Mouse (Mus musculus): ENCODE data around the gene Kctd7.

Kctd7 gene

DNA sequence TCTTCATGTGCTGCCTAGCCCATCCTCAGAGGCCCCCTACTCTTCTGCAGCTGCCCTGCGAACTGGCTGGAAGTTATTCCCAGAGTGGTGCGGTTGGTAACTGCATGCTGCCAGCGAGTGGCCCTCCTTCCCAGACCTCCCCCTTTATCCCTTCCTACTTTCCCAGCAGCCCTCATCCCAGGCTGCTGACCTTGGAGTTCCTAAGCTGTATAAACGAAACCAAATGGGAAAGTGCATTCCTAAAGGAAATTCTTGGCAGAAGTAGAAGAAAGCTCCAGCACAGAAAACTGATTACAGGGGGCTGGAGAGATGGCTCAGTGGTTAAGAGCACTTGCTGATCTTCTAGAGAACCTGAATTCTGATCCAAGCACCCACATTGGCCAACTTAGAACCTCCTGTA, 2.6 kb upstream of the Kctd7 start:
- no peak for ATAC-seq (ENCODE audit: insufficient number of reproducible peaks, low FRiP score, low TSS enrichment)

- no peak for ATAC-seq (ENCODE audit: insufficient number of reproducible peaks, low FRiP score, low TSS enrichment)
These were observed 1.6 kb upstream of the Kctd7 start for GRCm38 (mm10) chr5:130143101-130143500.

GRCm38 (mm10) chr5:130143977-130144333, 706 bp upstream of the Kctd7 start:
- peak; percentile 1; the same call in 1 of the 2 replicates for ATAC-seq (ENCODE audit: insufficient number of reproducible peaks, low FRiP score, low TSS enrichment)

- ATAC-seq (ENCODE audit: insufficient number of reproducible peaks, low FRiP score, low TSS enrichment), result no peak
These were observed 1.3 kb downstream of the Kctd7 start for GRCm38 (mm10) chr5:130145961-130146360.

GRCm38 (mm10) chr5:130149726-130150310, 5.2 kb downstream of the Kctd7 start:
- no peak for ATAC-seq (ENCODE audit: insufficient number of reproducible peaks, low FRiP score, low TSS enrichment)

DNA sequence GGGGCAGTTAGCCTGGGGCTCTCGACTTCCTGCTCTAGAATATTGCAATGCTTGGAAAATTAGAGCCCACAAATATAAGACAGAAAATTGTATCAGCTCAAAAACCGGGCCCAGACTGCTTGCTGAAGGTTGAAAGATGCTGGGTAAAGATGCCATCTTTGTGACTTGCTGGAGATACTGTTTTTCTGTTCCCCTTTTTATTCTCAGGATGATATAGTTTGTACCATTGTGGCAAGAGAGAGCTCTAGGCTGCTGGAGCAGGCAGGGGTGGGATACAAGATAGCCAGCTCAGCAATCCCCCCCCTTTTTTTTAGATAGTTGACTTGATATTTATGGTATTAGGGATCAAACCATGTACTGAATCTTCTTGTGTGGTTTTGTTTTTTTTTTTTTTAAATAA, 9.6 kb downstream of the Kctd7 start:
- no peak for ATAC-seq (ENCODE audit: insufficient number of reproducible peaks, low FRiP score, low TSS enrichment)

DNA sequence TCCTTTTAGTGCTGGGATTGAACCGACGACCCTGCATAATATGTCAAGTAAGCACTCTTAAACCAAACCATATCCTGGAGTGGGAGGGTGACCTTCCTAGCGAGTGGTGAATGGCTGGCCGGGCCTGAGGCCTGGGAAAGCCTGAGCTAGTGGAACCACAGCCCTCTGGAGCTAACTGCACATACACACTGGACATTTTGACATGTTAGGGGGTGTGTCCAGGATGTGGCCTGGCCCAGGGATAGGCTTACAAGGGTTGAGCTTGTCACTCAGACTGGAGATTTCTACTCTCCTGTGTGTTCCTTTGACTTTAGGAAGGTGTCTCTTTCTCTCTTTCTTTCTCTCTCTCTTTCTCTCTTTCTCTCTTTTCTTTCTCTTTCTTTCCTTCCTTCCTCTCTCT, 13.9 kb downstream of the Kctd7 start:
- no peak for ATAC-seq (ENCODE audit: insufficient number of reproducible peaks, low FRiP score, low TSS enrichment)

DNA sequence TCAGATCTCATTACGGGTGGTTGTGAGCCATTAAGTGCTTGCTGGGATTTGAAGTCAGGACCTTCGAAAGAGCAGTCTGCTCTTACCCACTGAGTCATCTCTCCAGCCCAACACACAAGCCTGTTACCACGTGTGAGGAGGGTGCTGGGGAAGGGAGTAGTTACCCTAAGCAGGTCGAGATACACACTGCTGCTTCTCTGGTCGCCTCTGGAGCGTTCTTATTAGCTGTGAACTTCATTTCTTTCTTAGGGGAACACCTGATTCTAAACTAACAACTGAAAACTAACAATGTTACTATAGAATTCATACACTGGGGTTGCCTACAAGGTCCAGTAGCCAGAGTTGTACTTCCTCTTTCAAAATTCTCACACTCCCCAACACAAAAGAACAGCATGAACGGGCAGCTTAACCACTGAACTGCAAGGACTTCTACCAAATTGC, 15.1 kb downstream of the Kctd7 start:
- ATAC-seq (ENCODE audit: insufficient number of reproducible peaks, low FRiP score, low TSS enrichment), result no peak

GRCm38 (mm10) chr5:130163670-130164069, 19.0 kb downstream of the Kctd7 start:
- no peak for ATAC-seq (ENCODE audit: insufficient number of reproducible peaks, low FRiP score, low TSS enrichment)

- no peak for ATAC-seq (ENCODE audit: insufficient number of reproducible peaks, low FRiP score, low TSS enrichment)
These were observed 20.6 kb downstream of the Kctd7 start for GRCm38 (mm10) chr5:130165213-130165612.

GRCm38 (mm10) chr5:130169109-130169508, 24.4 kb downstream of the Kctd7 start:
- ATAC-seq (ENCODE audit: insufficient number of reproducible peaks, low FRiP score, low TSS enrichment), result no peak

- 0 out of 2 replicates have a peak, but pooled peaks have one; percentile 9 for ATAC-seq (ENCODE audit: insufficient number of reproducible peaks, low FRiP score, low TSS enrichment)
These were observed 26.2 kb downstream of the Kctd7 start for GRCm38 (mm10) chr5:130170666-130171422.

- ATAC-seq (ENCODE audit: insufficient number of reproducible peaks, low FRiP score, low TSS enrichment), result peak; percentile 90
These were observed 26.8 kb downstream of the Kctd7 start, which contains the start of gene Rabgef1 for GRCm38 (mm10) chr5:130171423-130171954. Gene Rabgef1, plus strand, starts transcription at chr5:130171798.

GRCm38 (mm10) chr5:130171956-130172601, 27.4 kb downstream of the Kctd7 start:
- peak; percentile 58; the same call in 1 of the 2 replicates for ATAC-seq (ENCODE audit: insufficient number of reproducible peaks, low FRiP score, low TSS enrichment)

- no peak for ATAC-seq (ENCODE audit: insufficient number of reproducible peaks, low FRiP score, low TSS enrichment)
These were observed 28.4 kb downstream of the Kctd7 start for GRCm38 (mm10) chr5:130173012-130173411.

- ATAC-seq (ENCODE audit: insufficient number of reproducible peaks, low FRiP score, low TSS enrichment), result no peak
These were observed 33.2 kb downstream of the Kctd7 start for GRCm38 (mm10) chr5:130177871-130178270.

DNA sequence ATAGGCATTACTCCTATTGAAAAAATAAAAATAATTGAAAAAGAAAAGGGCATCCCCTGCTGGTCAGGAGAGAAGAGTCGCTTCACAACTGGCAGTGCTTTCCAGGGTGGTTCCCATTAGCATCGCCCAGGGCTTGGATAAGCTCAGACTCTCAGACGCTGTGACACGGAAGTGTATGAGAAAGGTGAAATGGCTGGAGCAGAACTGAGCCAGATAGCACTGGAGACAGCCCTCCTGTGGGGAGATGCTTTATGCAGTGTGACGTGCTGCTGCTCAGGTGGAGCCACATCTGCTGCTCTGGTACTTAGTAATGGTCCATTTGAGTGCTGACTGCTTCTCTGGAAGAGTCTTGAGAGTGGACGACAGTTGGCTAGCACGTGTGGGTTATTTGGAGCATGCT, 35.7 kb downstream of the Kctd7 start:
- no peak for ATAC-seq (ENCODE audit: insufficient number of reproducible peaks, low FRiP score, low TSS enrichment)

DNA sequence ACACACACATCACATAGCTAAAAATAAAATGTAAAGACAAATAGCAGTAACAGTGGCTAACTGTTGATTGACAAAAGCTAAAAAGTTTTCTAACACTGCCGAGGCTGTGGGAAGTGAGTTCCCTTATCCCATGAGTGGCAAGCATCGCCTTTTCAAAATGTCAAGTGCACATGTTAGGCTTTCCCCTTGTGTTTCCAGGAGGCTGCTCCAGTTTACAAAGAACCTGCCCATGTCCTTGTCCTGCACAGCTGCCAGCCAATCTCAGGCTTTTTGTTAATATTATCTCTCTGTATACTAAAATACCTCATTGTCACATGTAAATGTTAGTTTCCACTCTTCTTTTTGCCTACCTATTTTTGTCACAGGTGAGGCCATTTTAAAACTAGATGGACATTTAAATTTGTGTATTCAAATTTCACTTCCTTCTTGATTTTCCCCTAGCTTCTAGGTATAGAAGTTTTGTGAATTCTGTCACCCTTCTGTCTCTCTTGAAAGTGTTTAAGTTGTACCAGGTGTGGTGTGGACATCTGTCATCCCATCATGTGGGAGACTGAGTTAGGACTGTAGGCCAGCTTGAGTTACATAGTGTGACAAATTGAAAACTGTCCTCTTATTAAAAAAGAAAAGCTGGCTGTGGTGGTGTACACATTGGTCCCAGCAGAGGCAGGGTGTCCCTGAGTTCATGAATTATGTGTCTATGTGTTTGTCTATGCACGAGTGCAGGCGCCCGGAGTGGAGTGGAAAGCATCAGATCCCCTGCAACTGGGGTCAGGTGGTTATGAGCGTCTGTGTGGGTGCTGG, 37.3 kb downstream of the Kctd7 start:
- ATAC-seq (ENCODE audit: insufficient number of reproducible peaks, low FRiP score, low TSS enrichment), result no peak

DNA sequence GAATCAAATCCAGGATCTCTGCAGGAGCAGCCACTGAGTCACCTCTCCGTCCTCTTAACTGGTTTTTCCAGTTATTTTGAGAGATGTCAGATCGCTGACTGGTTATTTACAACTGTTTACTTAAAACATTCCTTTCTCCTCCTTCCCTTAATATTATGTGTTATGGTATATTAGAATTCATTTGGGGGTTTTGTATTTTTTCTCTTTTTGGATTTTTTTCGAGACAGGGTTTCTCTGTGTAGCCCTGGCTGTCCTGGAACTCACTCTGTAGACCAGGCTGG, 37.8 kb downstream of the Kctd7 start:
- ATAC-seq (ENCODE audit: insufficient number of reproducible peaks, low FRiP score, low TSS enrichment), result no peak

GRCm38 (mm10) chr5:130184193-130184856, 39.7 kb downstream of the Kctd7 start:
- no peak for ATAC-seq (ENCODE audit: insufficient number of reproducible peaks, low FRiP score, low TSS enrichment)

Measured in cerebellum, adult (tissue).